Mouse (Mus musculus) intestine, postnatal 0 days (tissue): ENCODE measurements around the gene Dusp8. TPM values are rescaled to one million over a fixed set of nuclear protein-coding genes. Genes with fewer than 3 reads are reported as not detected.

ENCODE experiments used
- ATAC-seq: fragments of 200-750 bp; cut with Nextera tagmentation; 2 replicates; pipeline ENCODE4 v1.8.0; 2017; ENCODE audit warnings: mild to moderate bottlenecking, moderate TSS enrichment, moderate library complexity
- H3K27ac ChIP-seq: fragments of 300-500 bp; sonication (generic); 2 replicates; pipeline ENCODE4 v1.5.1; 2014; ENCODE audit warnings: mild to moderate bottlenecking, low read depth, low read length, moderate library complexity
- H3K27me3 ChIP-seq: fragments of 300-500 bp; sonication (generic); replicated peaks from 2 replicates; pipeline ENCODE4 v1.6.1; 2014; ENCODE audit warnings: low read length, mixed read lengths; ENCODE audit not compliant: control insufficient read depth, insufficient read depth
- H3K36me3 ChIP-seq: fragments of 300-500 bp; sonication (generic); 2 replicates; pipeline ENCODE4 v1.6.1; 2014; ENCODE audit warnings: mild to moderate bottlenecking, moderate library complexity; ENCODE audit not compliant: control insufficient read depth, insufficient read depth
- H3K4me1 ChIP-seq: fragments of 300-500 bp; sonication (generic); replicated peaks from 2 replicates; pipeline ENCODE4 v1.6.1; 2014; ENCODE audit warnings: antibody characterized with exemption, low read length, mixed read lengths; ENCODE audit not compliant: control insufficient read depth, insufficient read depth
- H3K4me2 ChIP-seq: fragments of 300-500 bp; sonication (generic); replicated peaks from 2 replicates; pipeline ENCODE4 v1.6.1; 2014; ENCODE audit warnings: low read depth, mild to moderate bottlenecking, moderate library complexity
- H3K4me3 ChIP-seq: fragments of 300-500 bp; sonication (generic); 2 replicates; pipeline ENCODE4 v1.5.1; 2014; ENCODE audit warnings: low read depth, low read length
- H3K9ac ChIP-seq: fragments of 300-500 bp; sonication (generic); 2 replicates; pipeline ENCODE4 v1.6.1; 2014; ENCODE audit warnings: mild to moderate bottlenecking, low read depth, low read length
- H3K9me3 ChIP-seq: fragments of 300-500 bp; sonication (generic); 2 replicates; pipeline ENCODE4 v1.6.1; 2016; ENCODE audit warnings: mixed run types; ENCODE audit not compliant: control insufficient read depth
- CTCF ChIP-seq: sonication (generic); IDR thresholded peaks from 2 replicates; pipeline ENCODE4 v1.5.1; 2016; ENCODE audit warnings: low read depth, mild to moderate bottlenecking, control low read depth, antibody characterized with exemption, moderate library complexity
- WGBS: fragments of 180-500 bp; shearing (Covaris S2); extraction: QIAGEN DNeasy Blood & Tissue Kit; methylation state at CpG from one replicate; pipeline ENCODE4 v1.1.7; 2014; 5-methylcytosine and 5-hydroxymethylcytosine counted together
- polyA plus RNA-seq: library from polyadenylated mRNA; unstranded; fragments of >200 nt; fragmentation: Nextera tagmentation; extraction: Ambion mirVana; gene quantifications from 2 replicates; pipeline ENCODE4 v1.2.1, GENCODE M21; 2015

Dusp8 gene
- polyA plus RNA-seq, 1 experiment from 2014 or later, result 5.8 TPM

DNA sequence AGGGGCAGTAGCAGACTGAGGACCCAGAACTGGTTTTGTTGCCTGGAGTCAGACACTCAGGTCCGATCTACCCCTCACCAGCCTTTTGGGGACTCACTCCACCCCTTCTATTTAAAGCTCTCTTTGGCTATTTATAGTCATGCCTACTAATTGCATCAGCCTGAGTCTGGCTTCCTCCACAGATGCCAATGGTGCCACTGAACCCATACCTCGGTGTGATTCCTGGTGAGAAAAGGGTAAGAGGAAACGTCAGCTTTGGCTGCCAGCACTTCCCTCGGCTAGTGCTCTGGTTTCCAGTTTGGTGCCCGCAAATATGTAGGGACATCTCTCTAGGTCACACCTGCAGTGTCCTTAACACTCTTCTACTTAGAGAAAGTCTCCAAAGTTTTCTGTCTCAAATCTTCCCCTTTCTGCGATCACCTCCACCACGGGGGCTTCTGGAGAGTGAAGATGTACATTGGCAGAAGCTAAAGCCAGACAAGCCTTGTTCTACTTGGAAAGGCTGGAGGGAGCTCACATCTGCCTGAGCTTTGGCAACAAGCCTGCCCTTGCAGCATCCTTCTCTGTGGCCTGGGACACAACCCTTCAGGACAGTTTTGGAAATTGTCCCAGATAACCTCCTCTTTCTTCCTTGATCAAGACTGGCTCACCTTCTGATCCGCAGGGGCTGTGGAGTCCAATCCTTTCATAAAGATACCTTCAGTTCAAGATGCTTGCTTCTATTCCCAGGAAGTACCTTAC is 21.3 kb downstream of the Dusp8 start:
- H3K9me3 ChIP-seq, result no peaks in the 10 kb centered on the region
- H3K27me3 ChIP-seq, result no peaks in the 10 kb centered on the region
- H3K36me3 ChIP-seq, result no peaks in the 10 kb centered on the region
- no peak for ATAC-seq
- H3K27ac ChIP-seq, result no peak overlapping the region
- H3K4me1 ChIP-seq, result no peaks in the 10 kb centered on the region
- no peak overlapping the region for H3K4me2 ChIP-seq
- 70% methylated on average over 8 of the region's 8 CpGs for WGBS
- no peak overlapping the region for H3K9ac ChIP-seq
- H3K4me3 ChIP-seq, result no peak overlapping the region
- no peak for TF ChIP-seq CTCF

GRCm38 (mm10) chr7:142071717-142072116 is 23.9 kb downstream of the Dusp8 start:
- H3K36me3 ChIP-seq, result no peaks in the 10 kb centered on the region
- H3K27ac ChIP-seq, result no peak overlapping the region
- no peak overlapping the region for H3K9ac ChIP-seq
- no peak overlapping the region for H3K4me3 ChIP-seq
- H3K4me2 ChIP-seq, result no peak overlapping the region
- H3K27me3 ChIP-seq, result no peaks in the 10 kb centered on the region
- no peak for ATAC-seq
- TF ChIP-seq CTCF, result no peak
- peaks cover 3% of the 10 kb centered on the region; the same call in 1 of the 2 replicates for H3K4me1 ChIP-seq
- H3K9me3 ChIP-seq, result no peaks in the 10 kb centered on the region

- no peaks in the 10 kb centered on the region for H3K36me3 ChIP-seq
- no peak overlapping the region for H3K27ac ChIP-seq
- no peak overlapping the region for H3K9ac ChIP-seq
- H3K4me1 ChIP-seq, result peaks cover 3% of the 10 kb centered on the region; the same call in 1 of the 2 replicates
- no peaks in the 10 kb centered on the region for H3K27me3 ChIP-seq
- no peak overlapping the region for H3K4me3 ChIP-seq
- WGBS, result 7% methylated on average over 10 of the region's 10 CpGs
- no peak for TF ChIP-seq CTCF
- peak; percentile 20; the same call in 1 of the 2 replicates for ATAC-seq
- peak overlapping the region; percentile 47 for H3K4me2 ChIP-seq
- H3K9me3 ChIP-seq, result no peaks in the 10 kb centered on the region
Measured at GRCm38 (mm10) chr7:142071212-142071578, 24.4 kb downstream of the Dusp8 start.

- Histone ChIP-seq H3K36me3 (no peaks in the 10 kb centered on the region), H3K9ac (no peak overlapping the region), H3K27ac (no peak overlapping the region), H3K27me3 (no peaks in the 10 kb centered on the region), H3K4me3 (no peak overlapping the region), H3K9me3 (no peaks in the 10 kb centered on the region), H3K4me2 (peak overlapping the region; percentile 47), H3K4me1 (peaks cover 3% of the 10 kb centered on the region; the same call in 1 of the 2 replicates)
- WGBS, result 8% methylated on average over 12 of the region's 13 CpGs
- TF ChIP-seq CTCF, result peak; percentile 94
- peak; percentile 78 for ATAC-seq
Measured at GRCm38 (mm10) chr7:142070458-142071211, 25.0 kb downstream of the Dusp8 start.

GRCm38 (mm10) chr7:142068429-142068828 is 27.2 kb downstream of the Dusp8 start:
- H3K9me3 ChIP-seq, result no peaks in the 10 kb centered on the region
- peak; percentile 84 for ATAC-seq
- peak overlapping the region; percentile 68 for H3K27ac ChIP-seq
- H3K4me2 ChIP-seq, result no peak overlapping the region
- H3K4me1 ChIP-seq, result peaks cover 3% of the 10 kb centered on the region; the same call in 1 of the 2 replicates
- H3K36me3 ChIP-seq, result no peaks in the 10 kb centered on the region
- WGBS, result 40% methylated on average over 4 of the region's 4 CpGs
- H3K4me3 ChIP-seq, result no peak overlapping the region
- no peak for TF ChIP-seq CTCF
- H3K9ac ChIP-seq, result no peak overlapping the region
- no peaks in the 10 kb centered on the region for H3K27me3 ChIP-seq

- no peaks in the 10 kb centered on the region for H3K27me3 ChIP-seq
- H3K9me3 ChIP-seq, result no peaks in the 10 kb centered on the region
- peak within 1 kb of the TSS; percentile 87 for H3K4me2 ChIP-seq
- peaks cover 12% of the 10 kb centered on the region for H3K4me1 ChIP-seq
- no peaks in the 10 kb centered on the region for H3K36me3 ChIP-seq
- ATAC-seq, result peak; percentile 93
- under 1% methylated on average over 47 of the region's 49 CpGs for WGBS
- H3K4me3 ChIP-seq, result peak within 1 kb of the TSS; percentile 90
- peak within 1 kb of the TSS; percentile 95 for H3K27ac ChIP-seq
- H3K9ac ChIP-seq, result peak within 1 kb of the TSS; percentile 96
- TF ChIP-seq CTCF, result 0 out of 2 replicates have a peak, but pooled peaks have one; percentile 5
Measured at GRCm38 (mm10) chr7:142060931-142061565, 34.6 kb downstream of the Dusp8 start, which contains the start of gene Mob2. Gene Mob2 (minus strand): TSS chr7:142061065.
